Mouse (Mus musculus) mesoderm, embryonic 11.5 days (tissue): ENCODE results near the gene Ptprn2.

Experiments used
- DNase-seq: peaks from one replicate; pipeline ENCODE4 v3.0.0-alpha.2; 2012; ENCODE audit warnings: low read depth, low spot score

The Ptprn2 gene

DNA sequence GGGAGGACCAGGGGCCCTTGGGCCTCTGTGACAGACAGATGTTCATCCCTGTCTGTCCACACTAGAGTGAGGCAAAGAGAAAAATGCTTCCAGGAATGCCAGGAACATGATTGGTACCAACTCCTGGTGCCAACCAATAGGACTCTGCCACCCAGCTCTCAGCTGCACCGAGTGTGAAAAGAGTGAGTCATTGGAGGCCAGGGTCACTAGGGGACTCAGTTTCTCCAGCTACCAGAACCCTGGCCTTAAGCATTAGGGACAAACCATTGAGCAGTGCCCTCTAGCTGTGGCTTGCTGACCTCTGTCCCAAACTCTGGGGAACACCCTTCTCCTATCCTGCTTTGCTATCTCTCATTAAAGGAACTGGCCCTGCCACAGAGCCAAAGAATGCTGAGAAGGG is 728.0 kb downstream of the Ptprn2 start:
- DNase-seq, result no peak

- no peak for DNase-seq
Observed at GRCm38 (mm10) chr12:117214272-117214671, 728.8 kb downstream of the Ptprn2 start.

DNA sequence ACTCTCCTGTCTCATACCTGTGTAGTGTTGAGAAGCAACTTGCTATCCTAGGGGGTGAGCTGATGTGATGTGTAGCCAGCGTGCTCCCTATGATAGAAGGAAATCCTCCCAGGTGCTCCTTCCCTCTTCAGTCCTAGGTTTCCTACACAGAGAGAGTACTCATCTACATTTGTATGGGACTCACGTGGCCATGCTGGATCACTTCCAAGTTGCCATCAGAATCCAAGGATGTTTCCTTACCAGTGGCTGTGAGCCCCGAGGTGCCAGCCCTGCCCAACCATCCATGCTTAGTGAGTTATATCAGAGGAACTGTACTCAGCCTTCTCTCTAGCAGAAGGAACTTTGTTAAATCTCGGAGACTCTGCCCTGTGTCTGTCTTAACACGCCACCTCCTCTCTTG is 729.4 kb downstream of the Ptprn2 start:
- no peak for DNase-seq

- no peak for DNase-seq
Observed at GRCm38 (mm10) chr12:117221909-117222308, 736.4 kb downstream of the Ptprn2 start.

GRCm38 (mm10) chr12:117224036-117224435 is 738.5 kb downstream of the Ptprn2 start:
- DNase-seq, result no peak

DNA sequence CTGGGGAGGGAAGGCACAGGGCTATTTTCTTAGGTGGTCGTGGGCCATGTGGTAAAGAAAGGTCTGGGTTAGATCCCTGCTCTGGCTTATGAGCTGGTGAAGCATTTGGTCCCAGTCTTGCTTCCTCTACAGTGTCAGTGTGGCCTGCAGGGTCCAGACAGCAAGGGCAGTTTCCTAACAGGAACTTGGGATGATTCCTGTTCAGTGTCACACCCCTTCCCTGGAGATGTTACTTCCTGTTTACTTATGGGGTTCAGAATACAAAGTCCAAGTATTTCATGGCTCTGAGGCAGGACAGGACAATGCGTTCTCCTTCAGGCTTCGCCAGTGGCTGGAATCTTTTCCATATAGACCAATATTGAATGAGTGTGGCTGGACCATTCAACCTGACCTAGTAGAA is 741.7 kb downstream of the Ptprn2 start:
- DNase-seq, result no peak

- DNase-seq, result no peak
Observed at GRCm38 (mm10) chr12:117229442-117229841, 743.9 kb downstream of the Ptprn2 start.

- no peak for DNase-seq
Observed at GRCm38 (mm10) chr12:117230282-117230681, 744.8 kb downstream of the Ptprn2 start.

DNA sequence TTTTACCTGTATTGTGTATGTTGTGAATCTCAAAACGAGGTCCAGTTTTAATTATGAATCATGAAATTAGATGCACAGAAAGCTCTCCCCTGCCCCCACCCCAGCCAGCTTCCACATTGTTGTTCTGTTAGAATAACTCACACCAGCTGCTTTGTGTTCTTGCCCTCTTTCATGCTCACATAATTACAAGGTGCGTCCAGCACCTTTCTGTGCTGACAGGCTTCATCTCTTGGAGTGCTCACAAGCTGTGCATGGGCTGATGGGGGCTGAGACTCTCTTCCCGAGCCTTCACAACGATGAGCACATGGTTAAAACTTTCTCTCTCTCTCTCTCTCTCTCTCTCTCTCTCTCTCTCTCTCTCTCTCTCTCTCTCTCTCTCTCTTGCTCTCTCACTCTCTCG is 746.3 kb downstream of the Ptprn2 start:
- no peak for DNase-seq

DNA sequence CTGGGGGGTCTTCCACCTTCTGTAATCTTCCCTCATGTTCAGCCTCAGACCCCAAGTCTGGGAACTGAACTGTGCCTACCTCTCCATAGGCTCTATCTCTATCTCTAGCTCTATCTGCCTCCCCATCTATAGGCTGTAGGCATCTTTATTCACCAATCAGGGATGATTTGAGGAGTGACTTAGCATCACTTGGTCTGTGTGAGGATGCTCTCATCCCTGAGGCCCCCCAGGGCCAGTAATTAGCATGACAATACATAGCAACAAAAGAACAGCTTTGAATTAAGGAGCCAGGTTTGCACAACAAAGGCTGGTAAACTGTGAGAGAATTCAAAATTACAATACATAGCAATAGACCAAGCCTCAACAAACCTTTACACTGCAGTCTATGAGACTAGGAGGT is 749.6 kb downstream of the Ptprn2 start:
- DNase-seq, result no peak

- no peak for DNase-seq
Observed at GRCm38 (mm10) chr12:117236020-117236734, 750.7 kb downstream of the Ptprn2 start.

DNA sequence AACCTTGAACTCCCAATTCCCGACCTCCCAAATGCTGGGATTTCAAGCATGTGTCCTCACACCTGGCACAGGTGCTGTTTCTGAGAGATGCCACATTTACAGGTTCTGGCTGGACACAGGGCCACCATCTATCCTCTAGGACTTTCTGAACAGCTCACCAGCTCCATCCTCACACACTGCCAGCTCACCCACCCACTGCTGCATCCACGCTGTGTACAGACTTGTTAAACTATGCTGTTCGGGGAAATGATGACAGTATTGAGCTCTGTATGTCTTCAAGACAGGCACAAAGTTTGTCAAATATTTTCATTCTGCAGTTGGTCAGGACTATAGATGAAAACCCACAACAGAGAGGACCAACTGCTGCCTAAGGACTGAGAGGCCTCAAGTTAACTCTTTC is 751.5 kb downstream of the Ptprn2 start:
- no peak for DNase-seq

GRCm38 (mm10) chr12:117239927-117240715 is 754.6 kb downstream of the Ptprn2 start:
- DNase-seq, result no peak

DNA sequence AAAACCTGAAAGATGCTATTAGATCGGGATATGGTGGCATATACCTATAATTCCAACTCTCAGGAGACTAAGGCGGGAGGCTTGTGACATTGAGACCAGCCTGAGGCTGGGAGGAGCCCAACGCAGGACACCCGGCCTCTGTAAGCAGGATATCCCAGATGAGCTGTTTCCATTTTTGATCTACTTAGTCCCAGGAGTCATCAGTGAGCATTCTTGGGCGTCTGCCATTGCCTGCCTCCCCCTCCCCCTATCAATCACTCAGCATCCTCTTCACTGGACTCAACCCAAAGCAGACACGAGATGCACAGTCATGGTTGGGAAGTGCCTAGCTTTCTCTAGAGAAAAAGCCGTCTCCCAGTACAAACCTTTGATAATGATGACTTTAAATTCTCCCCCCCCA is 756.7 kb downstream of the Ptprn2 start:
- DNase-seq, result no peak

DNA sequence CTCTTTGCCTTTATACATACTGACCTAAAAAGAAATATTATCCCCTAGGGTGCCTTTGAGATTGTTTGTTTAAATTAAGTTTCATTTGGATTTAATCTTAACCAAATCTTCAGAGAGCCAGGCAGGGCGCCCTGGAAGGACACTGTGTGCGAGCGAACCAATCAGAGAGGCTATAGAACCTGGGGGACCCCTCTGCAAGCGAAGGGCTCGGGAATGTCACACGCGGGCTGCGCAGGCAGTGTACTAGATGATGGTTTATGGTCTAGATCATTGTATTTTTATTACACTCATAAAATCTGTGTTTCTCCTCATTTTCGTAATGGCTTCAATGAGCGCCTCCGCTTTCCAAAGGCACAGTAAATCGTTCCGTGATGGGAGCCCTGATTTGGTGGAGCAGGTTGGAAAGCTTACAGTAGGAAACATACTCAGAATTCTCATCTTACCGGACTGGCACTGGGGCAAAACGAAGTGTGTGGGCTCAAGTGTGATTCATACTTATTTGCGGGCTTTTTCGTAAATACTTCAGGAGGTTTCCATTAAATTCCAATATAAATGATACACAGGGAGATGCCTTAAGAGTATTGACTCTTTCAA is 760.5 kb downstream of the Ptprn2 start:
- no peak for DNase-seq

GRCm38 (mm10) chr12:117250465-117250864 is 764.9 kb downstream of the Ptprn2 start:
- no peak for DNase-seq

- peak; percentile 44 for DNase-seq
Observed at GRCm38 (mm10) chr12:117251663-117252425, 766.3 kb downstream of the Ptprn2 start.

DNA sequence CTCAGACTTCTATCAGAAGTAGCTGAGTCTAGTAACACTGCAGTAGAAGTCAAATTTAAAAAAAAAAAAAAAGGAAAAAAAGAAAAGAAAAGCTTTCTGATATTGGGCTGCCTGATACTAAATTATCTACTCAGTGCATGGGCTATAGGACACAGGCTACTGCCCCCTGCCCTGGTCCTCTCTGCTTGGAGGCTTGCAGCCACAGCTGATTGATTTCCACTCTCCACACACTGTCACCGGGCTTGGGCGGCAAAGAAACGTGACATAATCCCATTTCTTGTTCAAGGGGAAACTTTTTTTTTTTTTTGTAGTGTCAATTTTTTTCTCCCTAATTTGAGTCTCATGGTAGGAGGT is 766.9 kb downstream of the Ptprn2 start:
- DNase-seq, result no peak

GRCm38 (mm10) chr12:117254356-117254755 is 768.8 kb downstream of the Ptprn2 start:
- DNase-seq, result no peak

- no peak for DNase-seq
Observed at GRCm38 (mm10) chr12:117255325-117255724, 769.8 kb downstream of the Ptprn2 start.

DNA sequence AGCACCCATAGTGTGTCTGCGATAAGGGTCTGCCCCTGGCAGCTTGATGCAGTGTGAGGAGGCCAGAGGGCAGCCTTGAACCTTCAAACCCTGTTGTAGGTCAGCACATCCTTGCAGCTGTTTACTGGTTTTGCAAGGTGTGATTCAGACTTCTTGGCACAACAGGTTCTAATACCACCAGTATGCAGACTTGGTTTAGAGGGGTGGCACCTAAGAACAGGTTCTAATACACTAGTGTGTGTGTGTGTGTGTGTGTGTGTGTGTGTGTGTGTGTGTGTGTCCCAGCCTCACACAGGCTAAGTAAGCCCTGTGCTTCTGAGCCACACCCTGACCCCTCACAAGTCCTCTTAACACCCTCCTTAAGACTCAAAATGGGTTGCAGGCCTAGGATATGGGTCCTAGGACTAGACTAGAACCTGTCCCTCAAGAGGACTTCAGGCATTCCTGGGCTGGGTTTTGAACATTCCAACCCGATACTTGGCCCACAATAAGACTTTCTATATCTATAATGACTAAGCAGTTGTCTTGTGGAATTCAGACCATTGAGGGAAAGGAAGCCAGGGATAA is 770.3 kb downstream of the Ptprn2 start:
- no peak for DNase-seq

- no peak for DNase-seq
Observed at GRCm38 (mm10) chr12:117256849-117257204, 771.3 kb downstream of the Ptprn2 start.
